Mouse (Mus musculus) brain, embryonic 14.5 days (tissue): Measurements from ENCODE around the gene Itpa.

Experiments
- CTCF ChIP-seq: fragments of 200-500 bp; IDR thresholded peaks from 2 replicates; pipeline ENCODE4 v1.5.1; 2012; ENCODE audit warnings: inconsistent platforms, mild to moderate bottlenecking, moderate library complexity, borderline replicate concordance; ENCODE audit not compliant: insufficient read depth, insufficient read length; ENCODE audit errors: extremely low read depth
- POLR2A ChIP-seq: fragments of 200-500 bp; IDR thresholded peaks from 2 replicates; pipeline ENCODE4 v1.6.1; 2012; ENCODE audit warnings: mild to moderate bottlenecking, inconsistent platforms, borderline replicate concordance; ENCODE audit not compliant: poor library complexity, insufficient read depth, insufficient read length, severe bottlenecking; ENCODE audit errors: extremely low read depth

GRCm38 (mm10) chr2:130655660-130656339 lies 11.6 kb upstream of the Itpa start:
- no peak for TF ChIP-seq CTCF
- TF ChIP-seq POLR2A = no peak
